ENCODE assay signal across 26 mouse cellular contexts in the genomic region with DNA sequence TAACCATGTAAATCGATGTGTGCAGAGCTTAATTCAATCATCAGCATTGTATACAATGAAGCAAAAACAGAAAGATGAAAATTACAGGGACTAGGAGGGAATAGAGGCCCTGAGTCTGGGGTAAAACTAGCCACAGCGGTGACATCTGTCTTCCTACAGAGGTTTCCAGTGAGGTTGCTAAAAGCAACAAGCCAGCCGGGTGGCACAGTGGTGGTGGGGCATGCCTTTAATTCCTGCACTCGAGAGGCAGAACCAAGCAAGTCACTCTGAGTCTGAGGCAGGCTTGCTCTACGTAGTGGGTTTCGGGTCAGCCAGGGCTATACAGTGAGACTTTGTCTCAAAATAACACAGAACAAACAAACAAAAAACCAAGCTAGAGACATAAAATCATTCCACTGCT. TPM values are rescaled to one million over a fixed set of nuclear protein-coding genes. Genes with fewer than 3 reads are reported as not detected.
DNase-seq lines count a peak whose midpoint lies in the region; ATAC-seq lines count a peak whose summit lies in the region.
"Had no signal": no experiment of that assay in that cellular context is flagged by ENCODE, and none has a peak within 500 bp of the region (broad histone marks: within the 10 kb centered on the region; RNA-seq: fewer than 3 reads in every experiment).

No protein-coding gene starts in this region.

- no peak overlapping the region; the same call in 1 of the 2 replicates for H3K27ac ChIP-seq in embryonic facial prominence, embryonic 15.5 days (replicated peaks)
- H3K27ac ChIP-seq in embryonic facial prominence, embryonic 10.5 days (replicated peaks): no peak overlapping the region
- H3K27ac ChIP-seq in midbrain, embryonic 11.5 days (ENCODE audit: low read depth, low read length): no peak overlapping the region
- no peak overlapping the region for H3K27ac ChIP-seq in midbrain, embryonic 15.5 days
- H3K27ac ChIP-seq: forebrain, embryonic 12.5 days; forebrain, embryonic 15.5 days; heart, adult 2 months; heart, embryonic 10.5 days; hindbrain, embryonic 10.5 days; hindbrain, embryonic 13.5 days had no signal

- no peak overlapping the region for H3K4me2 ChIP-seq in embryonic facial prominence, embryonic 15.5 days (replicated peaks)
- H3K4me2 ChIP-seq in midbrain, embryonic 11.5 days: no peak overlapping the region
- no peak overlapping the region for H3K4me2 ChIP-seq in midbrain, embryonic 15.5 days
- H3K4me2 ChIP-seq: forebrain, embryonic 12.5 days; forebrain, embryonic 15.5 days; hindbrain, embryonic 13.5 days had no signal

- H3K9me3 ChIP-seq in embryonic facial prominence, embryonic 15.5 days (replicated peaks): no peaks in the 10 kb centered on the region
- no peaks in the 10 kb centered on the region for H3K9me3 ChIP-seq in embryonic facial prominence, embryonic 10.5 days
- H3K9me3 ChIP-seq in midbrain, embryonic 11.5 days (ENCODE audit: control insufficient read depth, low read length): no peaks in the 10 kb centered on the region
- H3K9me3 ChIP-seq in midbrain, embryonic 15.5 days: no peaks in the 10 kb centered on the region
- H3K9me3 ChIP-seq: forebrain, embryonic 12.5 days; forebrain, embryonic 15.5 days; heart, embryonic 10.5 days; hindbrain, embryonic 10.5 days; hindbrain, embryonic 13.5 days had no signal

- WGBS in embryonic facial prominence, embryonic 15.5 days: 54% methylated on average over 6 of the region's 6 CpGs
- 78% methylated on average over 6 of the region's 6 CpGs for whole genome bisulfite sequencing in embryonic facial prominence, embryonic 10.5 days
- WGBS in midbrain, embryonic 11.5 days: 78% methylated on average over 6 of the region's 6 CpGs
- WGBS in midbrain, embryonic 15.5 days: 83% methylated on average over 6 of the region's 6 CpGs

- no peak for DNase-seq in embryonic facial prominence, embryonic 10.5 days (ENCODE audit: low spot score)
- DNase-seq in midbrain, embryonic 11.5 days (ENCODE audit: low spot score, missing footprints): peak; percentile 21
- DNase-seq in thymus, postnatal 14 days: peak; percentile 62
- DNase-seq in thymus, adult 18-20 months: no peak
- DNase-seq: adrenal gland, postnatal 25 days; cerebellum, adult 11-12 months; cerebellum, adult 8-10 months; cerebellum, postnatal 36 days; embryo, embryonic 11 days; gastrocnemius, postnatal 10 days; gastrocnemius, postnatal 36 days; heart, adult 2 months; heart, postnatal 36 days had no signal

- H3K4me3 ChIP-seq in embryonic facial prominence, embryonic 15.5 days (replicated peaks): no peak overlapping the region
- no peak overlapping the region for H3K4me3 ChIP-seq in embryonic facial prominence, embryonic 10.5 days
- H3K4me3 ChIP-seq in midbrain, embryonic 11.5 days (ENCODE audit: low read depth, low read length): no peak overlapping the region
- H3K4me3 ChIP-seq in midbrain, embryonic 15.5 days: no peak overlapping the region
- H3K4me3 ChIP-seq: forebrain, embryonic 12.5 days; forebrain, embryonic 15.5 days; heart, adult 2 months; heart, embryonic 10.5 days; hindbrain, embryonic 10.5 days; hindbrain, embryonic 13.5 days had no signal

- peaks cover 21% of the 10 kb centered on the region for H3K4me1 ChIP-seq in embryonic facial prominence, embryonic 15.5 days
- H3K4me1 ChIP-seq in embryonic facial prominence, embryonic 10.5 days: peaks cover 13% of the 10 kb centered on the region
- no peaks in the 10 kb centered on the region for H3K4me1 ChIP-seq in midbrain, embryonic 11.5 days (ENCODE audit: control insufficient read depth, insufficient read depth, low read length)
- H3K4me1 ChIP-seq in midbrain, embryonic 15.5 days: peaks cover 7% of the 10 kb centered on the region

- H3K27me3 ChIP-seq in embryonic facial prominence, embryonic 15.5 days: no peaks in the 10 kb centered on the region
- H3K27me3 ChIP-seq in embryonic facial prominence, embryonic 10.5 days (replicated peaks; ENCODE audit: low read depth, poor library complexity, severe bottlenecking): no peaks in the 10 kb centered on the region
- H3K27me3 ChIP-seq in midbrain, embryonic 11.5 days (ENCODE audit: control insufficient read depth, insufficient read depth, low read length): no peaks in the 10 kb centered on the region
- H3K27me3 ChIP-seq in midbrain, embryonic 15.5 days (replicated peaks): no peaks in the 10 kb centered on the region
- H3K27me3 ChIP-seq: forebrain, embryonic 12.5 days; forebrain, embryonic 15.5 days; hindbrain, embryonic 13.5 days had no signal

- H3K9ac ChIP-seq in embryonic facial prominence, embryonic 15.5 days: no peak overlapping the region
- H3K9ac ChIP-seq in midbrain, embryonic 11.5 days (ENCODE audit: low read length): no peak overlapping the region
- H3K9ac ChIP-seq in midbrain, embryonic 15.5 days: no peak overlapping the region
- H3K9ac ChIP-seq: forebrain, embryonic 12.5 days; forebrain, embryonic 15.5 days; hindbrain, embryonic 13.5 days had no signal

- ATAC-seq in embryonic facial prominence, embryonic 15.5 days (ENCODE audit: insufficient number of reproducible peaks, low FRiP score, low TSS enrichment, low read depth): peak; percentile 20; the same call in 1 of the 2 replicates
- no peak for ATAC-seq in midbrain, embryonic 11.5 days (ENCODE audit: low FRiP score)
- no peak for ATAC-seq in midbrain, embryonic 15.5 days (replicated peaks)
- ATAC-seq: activated CD4-positive, CD25-positive, alpha-beta regulatory T cell, adult 4 months; forebrain, embryonic 15.5 days; hindbrain, embryonic 16.5 days had no signal

- H3K36me3 ChIP-seq in embryonic facial prominence, embryonic 15.5 days: no peaks in the 10 kb centered on the region
- H3K36me3 ChIP-seq in embryonic facial prominence, embryonic 10.5 days (replicated peaks): no peaks in the 10 kb centered on the region
- H3K36me3 ChIP-seq in midbrain, embryonic 11.5 days (ENCODE audit: control insufficient read depth, insufficient read depth, low read length): no peaks in the 10 kb centered on the region
- H3K36me3 ChIP-seq in midbrain, embryonic 15.5 days (replicated peaks): no peaks in the 10 kb centered on the region
- H3K36me3 ChIP-seq: forebrain, embryonic 12.5 days; forebrain, embryonic 15.5 days; heart, embryonic 10.5 days; hindbrain, embryonic 10.5 days; hindbrain, embryonic 13.5 days had no signal

RNA-seq across cellular contexts. Expression of gene AI467606, which starts 11.0 kb away (rescaled TPM):
- 4.8 and 6.3 TPM in 2 replicates for polyA plus RNA-seq in embryonic facial prominence, embryonic 15.5 days (2015; fragmentation: Nextera tagmentation; extraction: Ambion mirVana)
- polyA plus RNA-seq in embryonic facial prominence, embryonic 10.5 days (2016; fragmentation: Nextera tagmentation; extraction: Ambion mirVana): 0.54 and 1.4 TPM in 2 replicates
- 1.3 and 1.7 TPM in 2 replicates for polyA plus RNA-seq in midbrain, embryonic 11.5 days (2014; fragmentation: Nextera tagmentation; extraction: Ambion mirVana)
- 1.9 and 2.3 TPM in 2 replicates for polyA plus RNA-seq in midbrain, embryonic 15.5 days (2015; fragmentation: Nextera tagmentation; extraction: Ambion mirVana)

RNA-seq across cellular contexts. Expression of gene Zg16, which starts 15.0 kb away (rescaled TPM):
- polyA plus RNA-seq in embryonic facial prominence, embryonic 15.5 days (2015; fragmentation: Nextera tagmentation; extraction: Ambion mirVana): not detected in 2 replicates
- polyA plus RNA-seq in embryonic facial prominence, embryonic 10.5 days (2016; fragmentation: Nextera tagmentation; extraction: Ambion mirVana): not detected in 2 replicates
- polyA plus RNA-seq in midbrain, embryonic 11.5 days (2014; fragmentation: Nextera tagmentation; extraction: Ambion mirVana): not detected in 2 replicates
- polyA plus RNA-seq in midbrain, embryonic 15.5 days (2015; fragmentation: Nextera tagmentation; extraction: Ambion mirVana): not detected in 2 replicates
- polyA plus RNA-seq: activated CD4-positive, CD25-positive, alpha-beta regulatory T cell, adult 4 months; embryonic facial prominence, embryonic 11.5 days; embryonic facial prominence, embryonic 14.5 days; forebrain, embryonic 12.5 days; forebrain, embryonic 15.5 days; heart, adult 2 months; heart, embryonic 10.5 days; heart, embryonic 14.5 days; heart, postnatal 0 days; hindbrain, embryonic 10.5 days; hindbrain, embryonic 13.5 days; hindbrain, embryonic 16.5 days had no signal

RNA-seq across cellular contexts. Expression of gene Qprt, which starts 19.9 kb away (rescaled TPM):
- polyA plus RNA-seq in embryonic facial prominence, embryonic 15.5 days (2015; fragmentation: Nextera tagmentation; extraction: Ambion mirVana): 2.0 and 3.3 TPM in 2 replicates
- polyA plus RNA-seq in embryonic facial prominence, embryonic 10.5 days (2016; fragmentation: Nextera tagmentation; extraction: Ambion mirVana): 3.7 and 4.1 TPM in 2 replicates
- 5.7 and 6.2 TPM in 2 replicates for polyA plus RNA-seq in midbrain, embryonic 11.5 days (2014; fragmentation: Nextera tagmentation; extraction: Ambion mirVana)
- polyA plus RNA-seq in midbrain, embryonic 15.5 days (2015; fragmentation: Nextera tagmentation; extraction: Ambion mirVana): 0.76 and 0.83 TPM in 2 replicates

RNA-seq across cellular contexts. Expression of gene Spn, which starts 35.5 kb away (rescaled TPM):
- 0.61 and 0.67 TPM in 2 replicates for polyA plus RNA-seq in embryonic facial prominence, embryonic 15.5 days (2015; fragmentation: Nextera tagmentation; extraction: Ambion mirVana)
- polyA plus RNA-seq in embryonic facial prominence, embryonic 10.5 days (2016; fragmentation: Nextera tagmentation; extraction: Ambion mirVana): 0.04 and 0.09 TPM in 2 replicates
- 0.19 TPM in 1 of 2 replicates, not detected in the other for polyA plus RNA-seq in midbrain, embryonic 11.5 days (2014; fragmentation: Nextera tagmentation; extraction: Ambion mirVana)
- 0.04 TPM in 1 of 2 replicates, not detected in the other for polyA plus RNA-seq in midbrain, embryonic 15.5 days (2015; fragmentation: Nextera tagmentation; extraction: Ambion mirVana)
- polyA plus RNA-seq: embryonic facial prominence, embryonic 11.5 days; forebrain, embryonic 15.5 days; hindbrain, embryonic 10.5 days; hindbrain, embryonic 16.5 days had no signal

RNA-seq across cellular contexts. Expression of gene Kif22, which starts 59.9 kb away (rescaled TPM):
- polyA plus RNA-seq in embryonic facial prominence, embryonic 15.5 days (2015; fragmentation: Nextera tagmentation; extraction: Ambion mirVana): 87.5 and 90.6 TPM in 2 replicates
- 200 and 207 TPM in 2 replicates for polyA plus RNA-seq in embryonic facial prominence, embryonic 10.5 days (2016; fragmentation: Nextera tagmentation; extraction: Ambion mirVana)
- polyA plus RNA-seq in midbrain, embryonic 11.5 days (2014; fragmentation: Nextera tagmentation; extraction: Ambion mirVana): 178 and 195 TPM in 2 replicates
- polyA plus RNA-seq in midbrain, embryonic 15.5 days (2015; fragmentation: Nextera tagmentation; extraction: Ambion mirVana): 21.4 and 24.8 TPM in 2 replicates

Comparison
In these comparisons a context has a peak if more than half of its experiments do, and no peak if none do; other contexts are left out.
1. DNase-seq: peak in midbrain, embryonic 11.5 days (single experiment) and thymus, postnatal 14 days (single experiment); none in embryonic facial prominence, embryonic 10.5 days (single experiment) and thymus, adult 18-20 months (0 of 2).